Mouse (Mus musculus): ENCODE measurements around the gene Ficd. TPM values are rescaled to one million over a fixed set of nuclear protein-coding genes. Genes with fewer than 3 reads are reported as not detected.

Ficd gene
- polyA plus RNA-seq, 1 experiment from 2014 or later = 8.5 TPM

- 8% methylated on average over 12 of the region's 12 CpGs for WGBS
Observed at GRCm38 (mm10) chr5:113716581-113717388, 18.8 kb upstream of the Ficd start.

DNA sequence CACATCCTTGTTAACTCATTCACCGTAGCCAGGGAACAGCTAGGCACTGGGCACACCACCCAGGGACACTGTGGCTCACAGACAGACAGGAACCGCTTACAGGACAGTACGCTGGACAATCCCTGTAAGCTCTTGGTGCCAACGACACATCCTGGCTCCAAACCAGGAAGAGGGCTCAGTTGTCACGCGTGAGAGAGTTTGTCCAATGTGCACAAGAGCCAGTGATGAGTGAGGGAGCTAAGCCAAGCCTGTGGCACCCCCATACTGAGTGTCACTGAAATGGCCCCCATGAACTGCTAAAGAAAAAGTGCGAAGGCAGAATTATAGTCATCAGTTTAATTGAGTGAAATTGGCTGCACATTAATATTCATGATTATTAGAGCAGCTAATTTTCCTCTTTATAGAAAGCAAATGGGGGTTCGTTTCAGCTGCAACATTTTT lies 16.4 kb upstream of the Ficd start:
- H3K9ac ChIP-seq = no peak overlapping the region
- no peaks in the 10 kb centered on the region for H3K4me1 ChIP-seq
- no peaks in the 10 kb centered on the region for H3K27me3 ChIP-seq
- ATAC-seq (ENCODE audit: insufficient number of reproducible peaks, low FRiP score, low TSS enrichment, low read depth) = no peak
- H3K4me3 ChIP-seq (replicated peaks) = no peak overlapping the region
- H3K36me3 ChIP-seq = no peaks in the 10 kb centered on the region
- no peak overlapping the region for H3K27ac ChIP-seq (replicated peaks)
- no peak overlapping the region for H3K4me2 ChIP-seq (replicated peaks)
- 0 out of 2 replicates have a peak, but pooled peaks cover 4% of the 10 kb centered on the region for H3K9me3 ChIP-seq (replicated peaks)
- WGBS = 74% methylated on average over 8 of the region's 8 CpGs

More at GRCm38 (mm10) chr5:113716581-113717388, 18.8 kb upstream of the Ficd start:
- no peak overlapping the region for H3K9ac ChIP-seq
- no peaks in the 10 kb centered on the region for H3K27me3 ChIP-seq
- no peaks in the 10 kb centered on the region for H3K4me1 ChIP-seq
- no peak overlapping the region for H3K4me3 ChIP-seq (replicated peaks)
- no peak for ATAC-seq (ENCODE audit: insufficient number of reproducible peaks, low FRiP score, low TSS enrichment, low read depth)
- H3K4me2 ChIP-seq (replicated peaks) = no peak overlapping the region
- H3K36me3 ChIP-seq = no peaks in the 10 kb centered on the region
- H3K9me3 ChIP-seq (replicated peaks) = 0 out of 2 replicates have a peak, but pooled peaks cover 3% of the 10 kb centered on the region
- no peak overlapping the region for H3K27ac ChIP-seq (replicated peaks)

DNA sequence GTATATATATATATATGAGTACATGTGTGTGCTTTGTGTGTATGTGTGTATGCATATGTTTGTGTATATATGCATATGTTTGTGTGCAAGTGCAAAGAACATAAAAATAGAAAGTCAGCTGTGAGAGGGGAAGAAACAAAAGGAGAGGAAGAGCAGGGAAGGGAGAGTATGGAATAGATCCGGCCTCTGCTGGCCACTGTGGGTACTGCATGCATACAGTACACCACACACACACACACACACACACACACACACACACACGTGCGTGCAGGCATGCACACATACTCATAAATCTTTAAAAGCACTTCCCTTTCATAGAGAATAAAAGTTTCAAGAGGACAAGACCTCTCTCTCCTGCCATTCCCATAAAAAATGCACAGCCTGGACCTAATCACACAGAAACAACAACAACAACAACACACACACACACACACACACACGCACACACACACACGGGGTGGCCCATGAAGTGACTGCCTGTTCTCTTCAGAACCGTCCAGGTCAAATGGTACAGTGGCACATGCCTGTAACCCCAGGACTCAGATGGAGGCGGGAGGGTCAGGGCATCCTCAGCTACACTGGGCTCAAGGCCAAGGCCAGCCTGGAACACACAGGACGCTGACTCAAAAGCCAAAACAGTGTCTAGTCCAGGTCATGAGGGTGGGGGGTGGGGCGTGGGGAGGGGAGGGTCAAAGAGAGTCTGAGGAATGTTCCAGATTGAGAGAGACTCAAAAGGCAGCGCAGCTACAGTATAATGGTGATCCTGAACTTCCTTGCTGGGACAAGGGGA lies 13.2 kb upstream of the Ficd start:
- H3K4me3 ChIP-seq (replicated peaks) = no peak overlapping the region
- H3K36me3 ChIP-seq = no peaks in the 10 kb centered on the region
- WGBS = 81% methylated on average over 10 of the region's 10 CpGs
- no peak for ATAC-seq (ENCODE audit: insufficient number of reproducible peaks, low FRiP score, low TSS enrichment, low read depth)
- H3K27ac ChIP-seq (replicated peaks) = no peak overlapping the region
- H3K27me3 ChIP-seq = no peaks in the 10 kb centered on the region
- H3K9ac ChIP-seq = no peak overlapping the region
- H3K4me1 ChIP-seq = no peaks in the 10 kb centered on the region
- 0 out of 2 replicates have a peak, but pooled peaks cover 4% of the 10 kb centered on the region for H3K9me3 ChIP-seq (replicated peaks)
- H3K4me2 ChIP-seq (replicated peaks) = no peak overlapping the region

- no peaks in the 10 kb centered on the region for H3K27me3 ChIP-seq
- H3K9ac ChIP-seq = no peak overlapping the region
- 0 out of 2 replicates have a peak, but pooled peaks cover 4% of the 10 kb centered on the region for H3K9me3 ChIP-seq (replicated peaks)
- no peaks in the 10 kb centered on the region for H3K36me3 ChIP-seq
- no peak overlapping the region for H3K4me3 ChIP-seq (replicated peaks)
- 33% methylated on average over 8 of the region's 8 CpGs for WGBS
- no peak overlapping the region for H3K4me2 ChIP-seq (replicated peaks)
- no peak overlapping the region for H3K27ac ChIP-seq (replicated peaks)
- H3K4me1 ChIP-seq = no peaks in the 10 kb centered on the region
- ATAC-seq (ENCODE audit: insufficient number of reproducible peaks, low FRiP score, low TSS enrichment, low read depth) = no peak
Observed at GRCm38 (mm10) chr5:113723567-113724237, 11.9 kb upstream of the Ficd start.

GRCm38 (mm10) chr5:113724446-113724845 lies 11.2 kb upstream of the Ficd start, which contains the start of gene 1700069L16Rik:
Gene 1700069L16Rik, minus strand, starts transcription at chr5:113724772.
- Histone ChIP-seq H3K27ac (replicated peaks) (no peak within 1 kb of the TSS), H3K9me3 (replicated peaks) (0 out of 2 replicates have a peak, but pooled peaks cover 4% of the 10 kb centered on the region), H3K4me1 (no peaks in the 10 kb centered on the region), H3K27me3 (no peaks in the 10 kb centered on the region), H3K9ac (no peak within 1 kb of the TSS), H3K4me3 (replicated peaks) (no peak within 1 kb of the TSS), H3K36me3 (no peaks in the 10 kb centered on the region), H3K4me2 (replicated peaks) (no peak within 1 kb of the TSS)
- WGBS = 4% methylated on average over 15 of the region's 15 CpGs
- ATAC-seq (ENCODE audit: insufficient number of reproducible peaks, low FRiP score, low TSS enrichment, low read depth) = no peak

- Histone ChIP-seq H3K36me3 (no peaks in the 10 kb centered on the region), H3K27ac (replicated peaks) (no peak overlapping the region), H3K9me3 (replicated peaks) (0 out of 2 replicates have a peak, but pooled peaks cover 4% of the 10 kb centered on the region), H3K4me3 (replicated peaks) (no peak overlapping the region), H3K9ac (no peak overlapping the region), H3K4me1 (no peaks in the 10 kb centered on the region), H3K4me2 (replicated peaks) (no peak overlapping the region), H3K27me3 (no peaks in the 10 kb centered on the region)
- WGBS = 65% methylated on average over 12 of the region's 12 CpGs
- no peak for ATAC-seq (ENCODE audit: insufficient number of reproducible peaks, low FRiP score, low TSS enrichment, low read depth)
Observed at GRCm38 (mm10) chr5:113725417-113725816, 10.2 kb upstream of the Ficd start.

- no peak for ATAC-seq (ENCODE audit: insufficient number of reproducible peaks, low FRiP score, low TSS enrichment, low read depth)
- no peak overlapping the region for H3K4me2 ChIP-seq (replicated peaks)
- no peaks in the 10 kb centered on the region for H3K36me3 ChIP-seq
- 0 out of 2 replicates have a peak, but pooled peaks cover 4% of the 10 kb centered on the region for H3K9me3 ChIP-seq (replicated peaks)
- H3K4me1 ChIP-seq = no peaks in the 10 kb centered on the region
- 62% methylated on average over 6 of the region's 6 CpGs for whole genome bisulfite sequencing
- H3K27me3 ChIP-seq = no peaks in the 10 kb centered on the region
- no peak overlapping the region for H3K27ac ChIP-seq (replicated peaks)
- no peak overlapping the region for H3K4me3 ChIP-seq (replicated peaks)
- no peak overlapping the region for H3K9ac ChIP-seq
Observed at GRCm38 (mm10) chr5:113726618-113727017, 9.0 kb upstream of the Ficd start.

DNA sequence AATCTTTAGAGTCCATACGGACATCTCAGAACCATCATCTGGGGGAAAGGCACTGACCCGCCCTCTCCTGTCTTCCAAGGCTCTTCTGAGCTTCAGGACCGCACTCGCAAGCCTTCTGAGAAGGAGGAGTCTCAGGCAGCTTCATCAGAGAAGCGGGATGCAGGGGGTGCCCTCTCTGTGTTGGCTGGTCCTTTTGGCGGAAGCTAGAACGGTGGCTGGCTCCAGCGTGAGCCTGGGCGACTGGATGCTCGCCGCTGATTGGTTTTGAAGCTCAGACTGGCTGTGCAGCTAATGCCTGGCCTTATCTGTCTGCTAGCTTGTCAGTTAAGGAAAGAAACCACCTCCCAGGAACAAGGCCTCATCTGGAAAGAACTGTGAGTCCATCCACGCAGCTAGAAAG lies 8.4 kb upstream of the Ficd start:
- WGBS = 62% methylated on average over 12 of the region's 12 CpGs
- ATAC-seq (ENCODE audit: insufficient number of reproducible peaks, low FRiP score, low TSS enrichment, low read depth) = no peak
- no peak overlapping the region for H3K27ac ChIP-seq (replicated peaks)
- H3K9me3 ChIP-seq (replicated peaks) = 0 out of 2 replicates have a peak, but pooled peaks cover 2% of the 10 kb centered on the region
- no peak overlapping the region for H3K4me2 ChIP-seq (replicated peaks)
- H3K36me3 ChIP-seq = no peaks in the 10 kb centered on the region
- no peak overlapping the region for H3K9ac ChIP-seq
- H3K27me3 ChIP-seq = no peaks in the 10 kb centered on the region
- no peaks in the 10 kb centered on the region for H3K4me1 ChIP-seq
- H3K4me3 ChIP-seq (replicated peaks) = no peak overlapping the region

DNA sequence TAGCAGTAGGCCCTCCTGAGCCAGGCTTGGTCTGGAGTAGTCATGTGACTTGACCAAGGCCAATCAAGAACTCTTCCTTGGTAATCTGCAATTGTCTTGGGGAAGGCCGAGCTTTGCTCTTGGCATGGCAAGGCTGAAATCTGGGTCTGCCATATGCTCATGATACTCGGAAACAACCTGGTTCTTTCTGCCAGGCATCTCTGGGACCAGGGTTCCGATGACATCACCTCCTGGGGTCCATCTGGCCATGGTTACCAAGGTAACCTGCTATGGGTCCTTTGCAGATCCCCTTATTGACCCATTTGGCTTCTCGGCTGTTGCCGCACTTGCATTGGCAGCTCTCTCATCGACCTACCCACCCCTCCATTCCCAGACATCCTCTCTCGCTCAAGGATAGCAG lies 7.6 kb upstream of the Ficd start:
- H3K4me1 ChIP-seq = no peaks in the 10 kb centered on the region
- no peaks in the 10 kb centered on the region for H3K9me3 ChIP-seq (replicated peaks)
- no peak overlapping the region for H3K27ac ChIP-seq (replicated peaks)
- no peaks in the 10 kb centered on the region for H3K36me3 ChIP-seq
- H3K27me3 ChIP-seq = no peaks in the 10 kb centered on the region
- no peak for ATAC-seq (ENCODE audit: insufficient number of reproducible peaks, low FRiP score, low TSS enrichment, low read depth)
- no peak overlapping the region for H3K4me3 ChIP-seq (replicated peaks)
- H3K9ac ChIP-seq = no peak overlapping the region
- H3K4me2 ChIP-seq (replicated peaks) = no peak overlapping the region
- WGBS = 50% methylated on average over 7 of the region's 7 CpGs

DNA sequence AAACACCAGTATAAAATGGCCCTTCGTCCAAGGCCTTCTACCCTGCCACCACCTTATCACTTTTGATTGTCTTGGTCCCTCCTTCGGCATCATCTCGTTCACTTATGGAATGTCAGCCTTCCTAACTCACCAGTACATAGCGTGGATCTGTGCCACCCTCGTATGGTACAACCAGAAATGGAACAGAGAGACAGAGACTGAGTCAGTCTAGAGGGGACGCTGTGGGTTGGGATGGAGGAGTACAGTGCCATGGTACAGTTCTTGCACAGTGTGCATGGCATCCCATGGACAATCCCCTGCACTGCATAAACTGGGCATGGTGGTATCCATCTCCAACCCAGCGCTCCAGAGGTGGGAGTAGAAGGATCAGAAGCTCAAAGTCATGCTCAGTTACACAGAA lies 6.9 kb upstream of the Ficd start:
- 82% methylated on average over 7 of the region's 7 CpGs for WGBS
- H3K4me2 ChIP-seq (replicated peaks) = no peak overlapping the region
- H3K36me3 ChIP-seq = no peaks in the 10 kb centered on the region
- no peak overlapping the region for H3K4me3 ChIP-seq (replicated peaks)
- no peaks in the 10 kb centered on the region for H3K9me3 ChIP-seq (replicated peaks)
- no peak overlapping the region for H3K27ac ChIP-seq (replicated peaks)
- no peak overlapping the region for H3K9ac ChIP-seq
- H3K4me1 ChIP-seq = no peaks in the 10 kb centered on the region
- no peak for ATAC-seq (ENCODE audit: insufficient number of reproducible peaks, low FRiP score, low TSS enrichment, low read depth)
- H3K27me3 ChIP-seq = no peaks in the 10 kb centered on the region

GRCm38 (mm10) chr5:113730641-113731121 lies 4.9 kb upstream of the Ficd start:
- H3K9ac ChIP-seq = no peak overlapping the region
- no peaks in the 10 kb centered on the region for H3K9me3 ChIP-seq (replicated peaks)
- peaks cover 6% of the 10 kb centered on the region for H3K4me1 ChIP-seq
- H3K36me3 ChIP-seq = no peaks in the 10 kb centered on the region
- no peak for ATAC-seq (ENCODE audit: insufficient number of reproducible peaks, low FRiP score, low TSS enrichment, low read depth)
- H3K27ac ChIP-seq (replicated peaks) = no peak overlapping the region
- no peaks in the 10 kb centered on the region for H3K27me3 ChIP-seq
- no peak overlapping the region for H3K4me2 ChIP-seq (replicated peaks)
- H3K4me3 ChIP-seq (replicated peaks) = no peak overlapping the region
- WGBS = 60% methylated on average over 7 of the region's 7 CpGs

Data from embryonic facial prominence, embryonic 15.5 days (tissue).